Mouse (Mus musculus) embryonic facial prominence, embryonic 11.5 days (tissue): Measurements from ENCODE around the gene Mpp2. TPM values are rescaled to one million over a fixed set of nuclear protein-coding genes. Genes with fewer than 3 reads are reported as not detected.
A peak's percentile ranks its signal among the peaks of the same experiment; 100 is the strongest.

Experiments used
- ATAC-seq: fragments of 200-750 bp; cut with Nextera tagmentation; replicated peaks from 2 replicates; pipeline ENCODE4 v1.8.0; 2017; ENCODE audit warnings: low read depth; ENCODE audit not compliant: insufficient number of reproducible peaks, low FRiP score, low TSS enrichment
- DNase-seq: peaks from one replicate; pipeline ENCODE4 v3.0.0-alpha.2; 2015; ENCODE audit warnings: low spot score
- H3K27ac ChIP-seq: fragments of 300-500 bp; sonication (generic); replicated peaks from 2 replicates; pipeline ENCODE4 v1.5.1; 2014; ENCODE audit warnings: mild to moderate bottlenecking, low read depth, low read length, control low read depth
- H3K27me3 ChIP-seq: fragments of 300-500 bp; sonication (generic); 2 replicates; pipeline ENCODE4 v1.6.1; 2014; ENCODE audit warnings: mild to moderate bottlenecking, low read length, moderate library complexity, mixed read lengths; ENCODE audit not compliant: control insufficient read depth, insufficient read depth
- H3K36me3 ChIP-seq: fragments of 300-500 bp; sonication (generic); replicated peaks from 2 replicates; pipeline ENCODE4 v1.6.1; 2014; ENCODE audit warnings: low read depth, mild to moderate bottlenecking, low read length, moderate library complexity, mixed read lengths; ENCODE audit not compliant: control insufficient read depth, insufficient read depth
- H3K4me1 ChIP-seq: fragments of 300-500 bp; sonication (generic); 2 replicates; pipeline ENCODE4 v1.6.1; 2014; ENCODE audit warnings: low read length, mixed read lengths; ENCODE audit not compliant: control insufficient read depth, insufficient read depth
- H3K4me2 ChIP-seq: fragments of 300-500 bp; sonication (generic); 2 replicates; pipeline ENCODE4 v1.6.1; 2014; ENCODE audit warnings: low read depth, mild to moderate bottlenecking, control low read depth, low read length, moderate library complexity
- H3K4me3 ChIP-seq: fragments of 300-500 bp; sonication (generic); 2 replicates; pipeline ENCODE4 v1.5.1; 2014; ENCODE audit warnings: low read depth, low read length, control low read depth
- H3K9ac ChIP-seq: fragments of 300-500 bp; sonication (generic); replicated peaks from 2 replicates; pipeline ENCODE4 v1.6.1; 2014; ENCODE audit warnings: mild to moderate bottlenecking, control low read depth, low read length
- H3K9me3 ChIP-seq: fragments of 300-500 bp; sonication (generic); replicated peaks from 2 replicates; pipeline ENCODE4 v1.6.1; 2016; ENCODE audit warnings: mild to moderate bottlenecking, low read length, inconsistent platforms, mixed read lengths; ENCODE audit not compliant: control insufficient read depth
- WGBS: fragments of 180-500 bp; shearing (Covaris S2); extraction: QIAGEN DNeasy Blood & Tissue Kit; methylation state at CpG from one replicate; pipeline ENCODE4 v1.1.7; 2014; 5-methylcytosine and 5-hydroxymethylcytosine counted together
- polyA plus RNA-seq: library from polyadenylated mRNA; unstranded; fragments of >200 nt; fragmentation: Nextera tagmentation; extraction: Ambion mirVana; gene quantifications from 2 replicates; pipeline ENCODE4 v1.2.1, GENCODE M21; 2014

The Mpp2 gene
- polyA plus RNA-seq, 1 experiment from 2014 or later = 9.1 TPM

DNA sequence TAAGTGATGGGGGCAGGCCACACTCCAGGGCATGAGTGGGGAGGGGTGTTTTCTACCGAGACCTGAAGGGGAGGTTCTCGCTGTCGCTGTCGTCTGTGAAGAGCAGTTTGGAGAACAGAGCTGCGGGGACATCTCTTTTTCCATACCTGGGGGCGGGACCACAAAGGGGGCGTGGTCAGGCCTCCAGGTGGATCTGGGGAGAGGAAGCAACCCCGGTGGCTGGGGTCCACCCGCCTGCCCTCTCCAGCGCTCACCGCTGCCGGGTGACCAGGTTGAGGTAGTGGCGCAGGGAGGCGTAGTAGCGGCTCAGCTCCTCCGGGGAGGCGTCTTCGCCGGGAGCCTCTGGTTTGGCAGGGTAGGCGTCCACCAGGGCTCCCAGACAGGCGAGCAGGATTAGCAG lies 18.6 kb upstream of the Mpp2 start:
- no peak overlapping the region for H3K9ac ChIP-seq
- H3K27me3 ChIP-seq = peaks cover 39% of the 10 kb centered on the region
- ATAC-seq = no peak
- under 1% methylated on average over 21 of the region's 21 CpGs for WGBS
- H3K9me3 ChIP-seq = no peaks in the 10 kb centered on the region
- H3K36me3 ChIP-seq = no peaks in the 10 kb centered on the region
- H3K4me2 ChIP-seq = no peak overlapping the region
- no peak overlapping the region for H3K27ac ChIP-seq
- no peak for DNase-seq
- H3K4me3 ChIP-seq = peak overlapping the region; percentile 5; the same call in 1 of the 2 replicates
- H3K4me1 ChIP-seq = no peaks in the 10 kb centered on the region

DNA sequence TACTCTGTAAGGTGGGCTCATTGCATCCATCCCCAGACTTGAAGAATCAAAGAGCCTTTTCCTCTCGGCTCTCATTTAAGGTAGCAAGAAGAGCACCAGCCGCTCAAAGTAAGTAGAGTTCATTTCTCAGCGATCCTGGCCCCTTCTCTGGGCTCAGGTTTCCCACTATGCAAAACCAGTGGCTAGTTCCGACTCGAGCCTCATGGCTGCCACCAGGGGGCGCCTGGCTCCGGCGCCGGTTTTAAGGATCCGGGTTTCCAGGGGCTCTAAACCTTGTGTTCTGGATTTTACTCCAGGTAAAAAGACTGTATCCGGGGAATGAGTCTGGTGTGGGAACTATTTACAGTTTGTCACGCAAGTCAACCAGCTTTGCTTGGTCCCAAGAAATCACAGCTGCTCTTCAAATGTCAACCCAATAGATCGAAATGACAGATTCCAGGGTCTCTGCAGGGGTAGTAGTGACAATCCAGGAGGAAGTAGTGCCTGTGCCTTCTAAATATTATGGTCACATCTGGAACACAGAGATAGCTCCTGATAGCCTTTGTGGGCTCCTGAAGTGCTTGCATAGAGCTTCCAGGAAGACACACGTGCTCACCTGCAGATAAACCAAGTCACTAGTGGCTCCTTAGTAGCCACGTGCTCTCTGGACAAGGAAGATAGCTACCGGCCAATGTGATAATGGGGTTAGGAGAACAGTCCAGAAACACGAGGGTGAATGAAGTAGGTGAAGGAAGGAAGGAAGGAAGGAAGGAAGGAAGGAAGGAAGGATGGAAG lies 14.4 kb upstream of the Mpp2 start:
- H3K27me3 ChIP-seq = peaks cover 24% of the 10 kb centered on the region

DNA sequence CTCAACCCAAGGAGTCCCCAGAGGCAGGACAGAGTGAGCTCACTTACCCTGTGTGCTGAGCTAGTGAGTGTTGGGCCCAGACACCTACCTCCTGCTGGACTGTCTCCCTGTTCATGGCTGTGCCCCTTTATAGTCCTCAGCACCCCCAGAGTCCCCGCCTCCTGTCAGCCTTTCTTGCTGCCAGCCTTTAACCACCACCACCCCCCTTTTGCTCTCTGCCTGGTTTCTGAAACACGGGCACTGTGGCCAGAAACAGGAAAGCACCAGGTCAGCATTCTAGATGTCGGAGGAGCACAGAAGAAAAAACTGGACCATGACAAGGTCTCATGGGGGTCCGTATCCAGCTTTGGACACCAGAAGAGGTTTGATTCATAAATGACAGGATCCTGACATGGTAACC lies 12.9 kb upstream of the Mpp2 start, which contains the start of gene Ppy:
Gene Ppy (minus strand): TSS at position 101 of the 400 bp plus-strand sequence.
- no peak within 1 kb of the TSS for H3K9ac ChIP-seq
- no peak within 1 kb of the TSS for H3K4me2 ChIP-seq
- DNase-seq (no peak), ATAC-seq (no peak)
- H3K4me1 ChIP-seq = no peaks in the 10 kb centered on the region
- peaks cover 10% of the 10 kb centered on the region for H3K27me3 ChIP-seq
- no peaks in the 10 kb centered on the region for H3K36me3 ChIP-seq
- WGBS = 84% methylated on average over 4 of the region's 4 CpGs
- no peak within 1 kb of the TSS for H3K27ac ChIP-seq
- H3K4me3 ChIP-seq = no peak within 1 kb of the TSS
- H3K9me3 ChIP-seq = no peaks in the 10 kb centered on the region

More for the DNA sequence above, 14.4 kb upstream of the Mpp2 start:
- ATAC-seq (no peak; the same call in 1 of the 2 replicates), DNase-seq (peak; percentile 93)
- no peaks in the 10 kb centered on the region for H3K9me3 ChIP-seq
- H3K36me3 ChIP-seq = no peaks in the 10 kb centered on the region
- H3K4me2 ChIP-seq = no peak overlapping the region
- no peak overlapping the region for H3K27ac ChIP-seq
- H3K4me3 ChIP-seq = no peak overlapping the region
- no peak overlapping the region for H3K9ac ChIP-seq
- 19% methylated on average over 17 of the region's 17 CpGs for WGBS
- H3K4me1 ChIP-seq = no peaks in the 10 kb centered on the region

DNA sequence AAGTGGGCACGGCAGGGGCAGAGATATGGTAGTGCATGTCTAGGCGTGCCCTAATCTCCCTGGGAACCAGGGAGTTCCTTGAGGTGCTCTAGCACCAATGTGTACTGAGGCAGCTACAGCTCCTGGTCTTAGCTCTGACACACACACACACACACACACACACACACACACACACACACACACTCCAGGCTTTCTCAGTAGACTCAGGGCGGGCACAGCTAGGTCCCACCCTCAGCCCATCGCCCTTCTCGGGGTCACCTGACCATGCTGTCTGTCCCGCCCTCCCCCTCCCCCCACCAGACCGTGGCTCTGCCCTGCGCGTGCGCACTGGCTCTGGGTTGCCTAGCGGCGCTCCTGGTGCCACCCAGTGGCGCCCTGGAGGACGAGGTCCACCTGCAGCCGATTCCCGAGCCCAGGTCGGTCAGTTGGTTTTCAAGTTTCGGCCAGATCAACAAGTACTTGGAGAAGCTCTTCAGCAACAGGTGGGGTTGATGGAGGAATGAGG lies 8.6 kb upstream of the Mpp2 start:
- WGBS = 4% methylated on average over 18 of the region's 18 CpGs
- H3K9ac ChIP-seq = peak overlapping the region; percentile 34
- no peaks in the 10 kb centered on the region for H3K9me3 ChIP-seq

DNA sequence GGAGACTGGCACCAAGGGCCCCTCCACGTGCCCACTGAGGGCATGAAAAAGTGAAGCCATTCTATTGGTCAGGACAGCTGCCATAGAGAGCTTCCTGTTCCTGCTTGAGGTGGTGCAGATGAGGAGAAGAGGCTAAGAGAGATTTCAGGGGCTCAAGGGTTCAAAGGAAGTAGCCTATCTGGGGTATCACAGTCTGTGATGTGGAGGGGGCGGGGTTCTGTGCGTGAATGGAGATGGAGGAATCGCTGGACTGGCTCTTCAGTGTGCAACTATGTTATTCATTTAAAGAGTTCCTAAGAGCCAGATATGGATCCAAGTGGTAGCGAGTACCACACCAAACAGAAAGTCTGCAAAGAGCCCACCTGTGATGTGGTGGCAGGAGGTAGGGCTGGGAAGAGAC lies 8.1 kb upstream of the Mpp2 start:
- Histone ChIP-seq H3K9me3 (no peaks in the 10 kb centered on the region), H3K27me3 (no peaks in the 10 kb centered on the region), H3K27ac (no peak overlapping the region), H3K4me1 (no peaks in the 10 kb centered on the region), H3K4me2 (peak overlapping the region; percentile 48), H3K36me3 (no peaks in the 10 kb centered on the region), H3K4me3 (no peak overlapping the region), H3K9ac (peak overlapping the region; percentile 34; the same call in 1 of the 2 replicates)
- 74% methylated on average over 5 of the region's 5 CpGs for WGBS
- ATAC-seq (no peak; the same call in 1 of the 2 replicates), DNase-seq (no peak)

More for the DNA sequence above, 8.6 kb upstream of the Mpp2 start:
- Histone ChIP-seq H3K27me3 (no peaks in the 10 kb centered on the region), H3K36me3 (no peaks in the 10 kb centered on the region), H3K27ac (no peak overlapping the region), H3K4me1 (no peaks in the 10 kb centered on the region), H3K4me2 (peak overlapping the region; percentile 48), H3K4me3 (no peak overlapping the region; the same call in 1 of the 2 replicates)
- DNase-seq (peak; percentile 92), ATAC-seq (peak; percentile 76)

DNA sequence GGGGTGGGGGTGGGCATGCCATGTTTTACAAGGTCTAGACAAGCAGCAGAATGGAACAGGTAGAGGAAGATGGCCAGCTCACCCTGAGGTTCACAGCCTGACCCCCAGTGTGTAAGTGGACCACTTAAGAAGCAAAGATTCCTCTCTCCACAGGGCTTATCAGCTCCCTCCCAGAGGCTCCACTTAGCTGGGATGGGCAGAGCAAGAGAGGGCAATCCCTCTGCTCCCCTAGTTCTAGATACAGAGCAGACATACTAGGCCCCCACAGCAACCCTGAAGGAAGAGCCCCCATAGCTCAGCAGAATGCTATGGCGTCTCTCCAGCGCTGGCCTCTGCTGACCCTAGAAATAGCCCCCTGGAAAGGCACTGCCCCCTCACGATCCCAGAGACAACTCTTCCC lies 7.4 kb upstream of the Mpp2 start:
- Histone ChIP-seq H3K9ac (no peak overlapping the region), H3K4me3 (no peak overlapping the region), H3K27ac (no peak overlapping the region), H3K36me3 (no peaks in the 10 kb centered on the region), H3K4me1 (no peaks in the 10 kb centered on the region), H3K9me3 (no peaks in the 10 kb centered on the region), H3K4me2 (no peak overlapping the region), H3K27me3 (no peaks in the 10 kb centered on the region)
- DNase-seq (no peak), ATAC-seq (no peak)
- 75% methylated on average over 3 of the region's 3 CpGs for WGBS

DNA sequence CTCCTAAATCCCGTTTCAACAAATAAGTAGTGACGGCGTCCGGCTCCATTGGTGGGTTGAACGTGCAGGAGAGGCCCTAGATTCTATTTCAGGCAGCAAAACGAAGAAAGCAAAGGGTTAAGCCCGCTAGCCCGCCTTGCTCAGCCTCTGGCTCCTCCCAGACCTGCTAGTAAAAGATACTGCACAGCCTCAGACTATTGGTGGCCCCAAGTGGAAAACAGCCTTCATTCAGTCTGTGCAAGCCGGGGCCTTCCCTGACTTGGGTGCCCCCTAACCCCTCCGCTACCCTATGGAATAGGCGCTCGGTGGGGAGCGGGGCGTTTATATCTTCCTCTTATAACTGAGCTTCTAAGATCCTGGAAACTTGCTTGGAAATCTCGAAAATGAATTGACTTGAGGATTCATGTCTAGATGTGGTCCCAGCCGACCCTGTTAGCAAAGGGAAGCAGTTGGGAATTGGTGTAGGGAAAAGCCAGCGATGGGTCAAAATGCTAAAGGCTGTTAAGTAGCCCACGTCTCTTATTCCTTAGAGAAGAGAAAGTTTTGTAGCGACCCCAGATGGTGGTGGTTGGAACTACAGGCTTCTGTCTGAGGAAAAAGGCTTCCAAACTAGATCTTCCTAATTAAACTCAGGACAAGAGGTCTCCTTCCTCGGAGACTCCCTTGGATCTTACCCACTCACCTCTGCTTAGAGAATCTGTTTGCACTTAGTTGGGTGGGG lies 933 bp upstream of the Mpp2 start:
- peak overlapping the region; percentile 61 for H3K27ac ChIP-seq
- peak overlapping the region; percentile 48 for H3K9ac ChIP-seq
- H3K4me1 ChIP-seq = no peaks in the 10 kb centered on the region; the same call in 1 of the 2 replicates
- no peaks in the 10 kb centered on the region for H3K27me3 ChIP-seq
- peak overlapping the region; percentile 69 for H3K4me3 ChIP-seq
- no peaks in the 10 kb centered on the region for H3K36me3 ChIP-seq
- no peaks in the 10 kb centered on the region for H3K9me3 ChIP-seq
- ATAC-seq = peak; percentile 74
- WGBS = under 1% methylated on average over 20 of the region's 20 CpGs
- peak overlapping the region; percentile 58 for H3K4me2 ChIP-seq
- peak; percentile 93 for DNase-seq
